Mouse (Mus musculus) bone marrow, adult 2 months (tissue): ENCODE measurements around the gene Fry.

Experiments
- CTCF ChIP-seq: fragments of 200-500 bp; IDR thresholded peaks from 2 replicates; pipeline ENCODE4 v1.5.1; 2011; ENCODE audit warnings: low read length, control low read depth; ENCODE audit not compliant: control insufficient read depth, insufficient read depth
- POLR2A ChIP-seq: fragments of 200-500 bp; IDR thresholded peaks from 2 replicates; pipeline ENCODE4 v1.6.1; 2011; ENCODE audit warnings: low read depth, mild to moderate bottlenecking, control low read depth, low read length, borderline replicate concordance; ENCODE audit not compliant: control insufficient read depth

DNA sequence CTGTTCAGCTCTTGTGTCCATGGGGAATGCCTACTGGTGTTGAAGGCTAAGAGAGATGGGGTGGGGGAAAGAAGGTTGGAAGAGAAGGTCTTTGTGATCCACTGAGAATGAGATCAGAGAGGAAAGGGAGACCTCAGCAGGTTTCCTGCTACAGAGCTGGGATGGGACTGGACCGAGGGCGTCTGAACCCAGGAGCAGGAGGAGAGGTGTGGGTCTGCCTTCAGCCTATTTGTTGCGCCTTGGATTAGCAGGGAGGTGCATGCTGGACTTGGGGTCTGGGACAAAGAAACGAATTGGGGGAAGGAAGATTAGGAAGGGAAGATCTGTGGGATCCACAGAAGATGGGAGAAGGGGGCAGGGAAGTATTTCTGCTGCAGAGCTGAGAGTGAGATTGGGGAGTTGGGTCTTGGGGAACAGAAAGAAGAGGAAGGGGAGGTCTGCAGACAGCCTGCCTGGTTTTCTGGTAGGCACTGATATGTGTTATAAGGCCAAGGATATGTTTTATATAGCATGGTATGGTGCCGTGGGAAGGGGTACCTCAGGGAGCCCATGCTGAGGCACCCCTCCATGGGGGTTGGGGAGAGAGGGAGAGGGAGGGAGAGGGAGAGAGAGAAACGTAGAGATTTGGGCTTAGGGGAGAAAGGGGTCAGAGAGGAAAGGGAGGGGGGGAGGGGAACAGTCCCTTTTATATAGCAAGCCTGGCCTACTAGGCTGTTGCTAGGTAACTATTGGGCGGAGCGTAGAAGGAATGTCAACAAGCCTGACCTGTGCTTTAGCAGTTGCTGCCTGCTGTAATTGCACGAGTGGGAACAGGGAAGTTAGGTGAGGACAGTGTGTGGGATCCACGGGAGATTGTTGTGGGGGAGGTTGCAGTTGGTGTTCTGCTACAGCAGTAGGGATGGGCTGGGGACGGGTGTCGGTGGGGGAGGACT lies 38.3 kb upstream of the Fry start:
- no peak for TF ChIP-seq POLR2A
- TF ChIP-seq CTCF, result no peak
